Mouse (Mus musculus) R1 (cell line): ENCODE data around the gene Kirrel2.

Experiments
- DNase-seq: peaks from one replicate; pipeline ENCODE4 v3.0.0-alpha.2; 2018; ENCODE audit warnings: low read depth, low spot score

The Kirrel2 gene

GRCm38 (mm10) chr7:30413596-30413995 lies 43.9 kb downstream of the Kirrel2 start, which contains the start of gene Tyrobp:
TSS of gene Tyrobp (plus strand) at chr7:30413760.
- no peak for DNase-seq

GRCm38 (mm10) chr7:30412735-30413147 lies 44.7 kb downstream of the Kirrel2 start:
- no peak for DNase-seq

GRCm38 (mm10) chr7:30411023-30411422 lies 46.5 kb downstream of the Kirrel2 start:
- DNase-seq = no peak

GRCm38 (mm10) chr7:30409789-30410188 lies 47.7 kb downstream of the Kirrel2 start:
- DNase-seq = no peak

- no peak for DNase-seq
Observed at GRCm38 (mm10) chr7:30408639-30409038, 48.9 kb downstream of the Kirrel2 start.

GRCm38 (mm10) chr7:30402343-30402742 lies 55.1 kb downstream of the Kirrel2 start:
- DNase-seq = no peak

- DNase-seq = no peak
Observed at GRCm38 (mm10) chr7:30399671-30400070, 57.8 kb downstream of the Kirrel2 start.
